Mouse (Mus musculus) MEL (cell line): ENCODE measurements at regions not wholly inside any gene's neighbourhood (a gene's known extent, or its start where the extent isn't known, plus 50 kb on each side); places are given as distances from the start of the nearest gene placed in this dataset.

Source experiments
- DNase-seq: peaks from one replicate; pipeline ENCODE4 v3.0.0; 2011; ENCODE audit warnings: low read depth, low spot score
- H3K27ac ChIP-seq: 2 replicates; pipeline ENCODE4 v1.5.1; 2012; ENCODE audit warnings: low read depth, mild to moderate bottlenecking, control low read depth, low read length, moderate library complexity; ENCODE audit not compliant: control insufficient read depth
- H3K27me3 ChIP-seq, 2 experiments: fragments of 150-350 bp in 1 of 2; sonication (generic) in 1 of 2; 2 replicates each; pipeline ENCODE4 v1.6.1; 2012; ENCODE audit warnings: low read length in 2 of 2, mild to moderate bottlenecking in 2 of 2, improper control_type of control experiment in 1 of 2, moderate library complexity in 1 of 2; ENCODE audit not compliant: insufficient read depth in 2 of 2, control insufficient read depth in 1 of 2
- H3K36me3 ChIP-seq, 2 experiments: 2 replicates each; pipeline ENCODE4 v1.6.1; 2012 to 2014; ENCODE audit warnings: low read length in 2 of 2, improper control_type of control experiment in 1 of 2, inconsistent platforms in 1 of 2, mild to moderate bottlenecking in 1 of 2; ENCODE audit not compliant: insufficient read depth in 2 of 2, control insufficient read depth in 1 of 2
- H3K4me1 ChIP-seq, 2 experiments: fragments of 150-350 bp in 1 of 2; sonication (generic) in 1 of 2; 2 replicates each; pipeline ENCODE4 v1.6.1; 2012; ENCODE audit warnings: low read length in 2 of 2, improper control_type of control experiment in 1 of 2, mild to moderate bottlenecking in 1 of 2; ENCODE audit not compliant: insufficient read depth in 2 of 2, control insufficient read depth in 1 of 2
- H3K4me3 ChIP-seq, 2 experiments: fragments of 150-350 bp in 1 of 2; sonication (generic) in 1 of 2; 2 replicates each; pipeline ENCODE4 v1.5.1; 2012; ENCODE audit warnings: low read depth in 2 of 2, low read length in 2 of 2, mild to moderate bottlenecking in 2 of 2, moderate library complexity in 2 of 2, control low read depth in 1 of 2, improper control_type of control experiment in 1 of 2; ENCODE audit not compliant: control insufficient read depth in 1 of 2, insufficient read depth in 1 of 2
- H3K79me2 ChIP-seq: 2 replicates; pipeline ENCODE4 v1.6.1; 2012; ENCODE audit warnings: mild to moderate bottlenecking, low read length, moderate library complexity; ENCODE audit not compliant: control insufficient read depth, poor library complexity, insufficient read depth
- H3K9ac ChIP-seq: 2 replicates; pipeline ENCODE4 v1.6.1; 2012; ENCODE audit warnings: low read depth, mild to moderate bottlenecking, control low read depth, low read length, moderate library complexity; ENCODE audit not compliant: control insufficient read depth, poor library complexity, severe bottlenecking
- H3K9me3 ChIP-seq: fragments of 150-350 bp; sonication (generic); replicated peaks from 2 replicates; pipeline ENCODE4 v1.6.1; 2012; ENCODE audit warnings: mild to moderate bottlenecking, low read length, improper control_type of control experiment, moderate library complexity; ENCODE audit not compliant: insufficient read depth
- ELF1 ChIP-seq: IDR thresholded peaks from 2 replicates; pipeline ENCODE4 v1.6.1; 2014; ENCODE audit warnings: low read depth, mild to moderate bottlenecking, inconsistent platforms, low read length, improper control_type of control experiment, moderate library complexity
- EP300 ChIP-seq, 2 experiments: IDR thresholded peaks; 2 replicates each; pipeline ENCODE4 v1.6.1; 2011; ENCODE audit warnings: improper control_type of control experiment in 2 of 2, low read length in 2 of 2, low read depth in 1 of 2, mild to moderate bottlenecking in 1 of 2
- ETS1 ChIP-seq: IDR thresholded peaks from 2 replicates; pipeline ENCODE4 v1.6.1; 2012; ENCODE audit warnings: low read depth, mild to moderate bottlenecking, inconsistent platforms, low read length, improper control_type of control experiment, moderate library complexity
- GABPA ChIP-seq: IDR thresholded peaks from 2 replicates; pipeline ENCODE4 v1.6.1; 2012; ENCODE audit warnings: low read depth, mild to moderate bottlenecking, inconsistent platforms, low read length, improper control_type of control experiment, moderate library complexity
- GATA1 ChIP-seq: IDR thresholded peaks from 2 replicates; pipeline ENCODE4 v1.6.1; 2011; ENCODE audit warnings: low read depth, low read length, improper control_type of control experiment
- KAT2A ChIP-seq: conservative IDR thresholded peaks from 2 replicates; pipeline ENCODE4 v1.6.1; 2012; ENCODE audit warnings: low read depth, low read length, improper control_type of control experiment, inconsistent platforms
- MYB ChIP-seq: IDR thresholded peaks from 2 replicates; pipeline ENCODE4 v1.6.1; 2011; ENCODE audit warnings: mild to moderate bottlenecking, low read depth, low read length, improper control_type of control experiment
- POLR2A ChIP-seq, 2 experiments: IDR thresholded peaks; 2 replicates each; pipeline ENCODE4 v1.6.1; 2011 to 2012; ENCODE audit warnings: low read length in 2 of 2, mild to moderate bottlenecking in 2 of 2, control low read depth in 1 of 2, improper control_type of control experiment in 1 of 2, low read depth in 1 of 2, moderate library complexity in 1 of 2; ENCODE audit not compliant: control insufficient read depth in 1 of 2, insufficient read depth in 1 of 2, poor library complexity in 1 of 2
- SIN3A ChIP-seq: IDR thresholded peaks from 2 replicates; pipeline ENCODE4 v1.6.1; 2012; ENCODE audit warnings: low read length, improper control_type of control experiment, inconsistent platforms
- TAL1 ChIP-seq: IDR thresholded peaks from 2 replicates; pipeline ENCODE4 v1.6.1; 2012; ENCODE audit warnings: mild to moderate bottlenecking, inconsistent platforms, low read length, moderate library complexity, mixed read lengths
- TBP ChIP-seq: IDR thresholded peaks from 2 replicates; pipeline ENCODE4 v1.8.0; 2011; ENCODE audit warnings: low read depth, low read length, improper control_type of control experiment
- TCF12 ChIP-seq: IDR thresholded peaks from 2 replicates; pipeline ENCODE4 v1.6.1; 2014; ENCODE audit warnings: low read depth, mild to moderate bottlenecking, inconsistent platforms, low read length, improper control_type of control experiment, moderate library complexity
- USF1 ChIP-seq: IDR thresholded peaks from 2 replicates; pipeline ENCODE4 v1.6.1; 2014; ENCODE audit warnings: low read depth, mild to moderate bottlenecking, inconsistent platforms, low read length, improper control_type of control experiment, moderate library complexity
- ZNF384 ChIP-seq: IDR thresholded peaks from 2 replicates; pipeline ENCODE4 v1.6.1; 2012; ENCODE audit warnings: low read depth, mild to moderate bottlenecking, inconsistent platforms, low read length, improper control_type of control experiment

DNA sequence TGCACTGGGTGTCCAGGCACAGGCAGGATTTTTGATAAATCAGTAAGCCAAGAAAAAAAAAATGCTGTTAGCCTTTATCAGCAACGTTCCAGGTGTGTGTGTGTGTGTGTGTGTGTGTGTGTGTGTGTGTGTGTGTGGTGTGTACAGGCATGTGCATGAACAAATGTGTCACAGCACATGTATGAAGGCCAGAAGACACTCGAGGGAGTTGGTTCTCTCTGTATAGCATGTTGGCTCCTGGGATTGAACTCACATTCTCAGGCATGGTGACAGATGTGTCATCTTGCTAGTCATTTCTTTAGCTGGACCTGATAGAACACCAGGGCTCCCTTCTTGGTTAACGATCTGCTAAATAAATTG, 74.8 kb upstream of the Caprin1 start:
- Histone ChIP-seq H3K27me3 (no peaks in the 10 kb centered on the region), H3K9me3 (no peaks in the 10 kb centered on the region), H3K4me1 (peaks cover 2 to 6% of the 10 kb centered on the region in 2 experiments; a peak in 3 of 4 replicates), H3K36me3 (peaks cover 0 to 6% of the 10 kb centered on the region in 2 experiments; a peak in 2 of 4 replicates), H3K79me2 (no peaks in the 10 kb centered on the region), H3K9ac (no peak overlapping the region), H3K27ac (no peak overlapping the region), H3K4me3 (no peak overlapping the region)
- no peak for TF ChIP-seq KAT2A
- TF ChIP-seq ETS1, result no peak
- peak in 1 of 2 experiments; percentile 22; a peak in 1 of 4 replicates for TF ChIP-seq EP300 (IDR thresholded peaks at IDR 0.05; ENCODE audit: low read depth in 1 of 2, low read length in 2 of 2)
- TF ChIP-seq USF1, result no peak
- peak; percentile 71 for TF ChIP-seq ZNF384
- no peak for TF ChIP-seq GATA1
- TF ChIP-seq TAL1, result no peak
- TF ChIP-seq TCF12, result 0 out of 2 replicates have a peak, but pooled peaks have one; percentile 18
- TF ChIP-seq ELF1, result no peak
- DNase-seq, result no peak

DNA sequence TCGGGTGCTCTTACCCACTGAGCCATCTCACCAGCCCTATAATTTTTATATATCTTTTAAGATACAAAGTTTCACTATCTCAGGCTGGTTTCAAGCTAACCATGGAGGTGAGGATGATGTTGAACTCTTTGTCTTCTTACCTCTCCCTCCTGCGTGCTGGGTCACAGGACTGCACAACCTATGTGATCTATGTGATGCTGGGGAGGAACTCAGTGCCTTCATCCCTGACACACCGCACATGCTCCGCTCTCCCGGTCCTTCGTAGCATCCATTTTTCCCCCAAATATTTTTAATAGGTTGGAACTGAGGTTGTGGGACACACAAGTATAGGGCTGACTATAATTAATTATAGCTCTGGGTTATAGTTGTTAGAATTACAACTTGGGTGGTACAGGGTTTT, 75.9 kb upstream of the Caprin1 start:
- H3K27me3 ChIP-seq, result no peaks in the 10 kb centered on the region
- no peak overlapping the region for H3K9ac ChIP-seq
- peaks cover 0 to 6% of the 10 kb centered on the region in 2 experiments; a peak in 2 of 4 replicates for H3K36me3 ChIP-seq
- H3K27ac ChIP-seq, result no peak overlapping the region
- H3K4me1 ChIP-seq, result peaks cover 2 to 6% of the 10 kb centered on the region in 2 experiments; a peak in 3 of 4 replicates
- no peaks in the 10 kb centered on the region for H3K79me2 ChIP-seq
- no peak for DNase-seq
- 0 out of 2 replicates have a peak, but pooled peaks have one; percentile 58 for TF ChIP-seq TBP
- no peak for TF ChIP-seq EP300 (IDR thresholded peaks at IDR 0.05; ENCODE audit: low read depth in 1 of 2, low read length in 2 of 2)
- no peaks in the 10 kb centered on the region for H3K9me3 ChIP-seq
- H3K4me3 ChIP-seq, result no peak overlapping the region

DNA sequence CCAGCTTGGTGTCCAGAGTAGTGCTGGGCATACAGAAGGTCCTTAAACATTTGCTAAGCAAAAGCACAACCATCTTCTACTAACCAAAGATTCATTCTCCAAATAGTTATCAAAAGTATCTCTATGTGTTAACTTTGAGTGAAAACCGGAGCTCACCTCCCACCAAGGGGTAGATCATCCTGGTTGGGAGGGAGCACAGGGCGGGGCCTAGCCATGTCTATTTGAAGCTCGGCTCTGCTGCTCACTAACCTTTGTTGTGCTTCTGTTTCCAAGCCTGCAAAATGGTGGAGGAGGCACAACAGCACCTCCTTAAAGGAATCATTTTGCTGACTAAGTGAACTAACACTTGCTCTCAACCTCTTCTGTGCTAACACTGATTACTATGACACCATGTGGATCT, 77.0 kb upstream of the Caprin1 start:
- TF ChIP-seq SIN3A, result no peak
- TF ChIP-seq POLR2A (IDR thresholded peaks at IDR 0.05; ENCODE audit: control insufficient read depth in 1 of 2, insufficient read depth in 1 of 2, low read depth in 1 of 2, low read length in 2 of 2, poor library complexity in 1 of 2), result no peak
- TF ChIP-seq MYB, result no peak
- no peak for TF ChIP-seq GABPA
- DNase-seq, result no peak
- Histone ChIP-seq H3K79me2 (no peaks in the 10 kb centered on the region), H3K9me3 (no peaks in the 10 kb centered on the region), H3K9ac (no peak overlapping the region), H3K27me3 (no peaks in the 10 kb centered on the region), H3K4me3 (no peak overlapping the region), H3K27ac (no peak overlapping the region), H3K36me3 (peaks cover 0 to 6% of the 10 kb centered on the region in 2 experiments; a peak in 2 of 4 replicates), H3K4me1 (peaks cover 2 to 6% of the 10 kb centered on the region in 2 experiments; a peak in 3 of 4 replicates)
